Mouse (Mus musculus) heart, embryonic 16.5 days (tissue): ENCODE data around the gene Fam163b. TPM values are rescaled to one million over a fixed set of nuclear protein-coding genes. Genes with fewer than 3 reads are reported as not detected.

Experiments used
- ATAC-seq: fragments of 200-750 bp; cut with Nextera tagmentation; replicated peaks from 2 replicates; pipeline ENCODE4 v1.8.0; 2017; ENCODE audit warnings: moderate number of reproducible peaks; ENCODE audit not compliant: insufficient read depth, low FRiP score; ENCODE audit errors: extremely low read depth
- H3K27ac ChIP-seq: fragments of 300-500 bp; sonication (generic); 2 replicates; pipeline ENCODE4 v1.5.1; 2014; ENCODE audit warnings: mild to moderate bottlenecking, low read length, control low read depth, moderate library complexity
- H3K27me3 ChIP-seq: fragments of 300-500 bp; sonication (generic); 2 replicates; pipeline ENCODE4 v1.6.1; 2014; ENCODE audit warnings: low read length, mixed read lengths; ENCODE audit not compliant: control insufficient read depth, insufficient read depth
- H3K36me3 ChIP-seq: fragments of 300-500 bp; sonication (generic); 2 replicates; pipeline ENCODE4 v1.6.1; 2014; ENCODE audit not compliant: control insufficient read depth, insufficient read depth
- H3K4me1 ChIP-seq: fragments of 300-500 bp; sonication (generic); 2 replicates; pipeline ENCODE4 v1.6.1; 2014; ENCODE audit warnings: low read length, mixed read lengths; ENCODE audit not compliant: control insufficient read depth, insufficient read depth
- H3K4me2 ChIP-seq: fragments of 300-500 bp; sonication (generic); 2 replicates; pipeline ENCODE4 v1.6.1; 2014; ENCODE audit warnings: low read depth, mild to moderate bottlenecking, control low read depth, low read length
- H3K4me3 ChIP-seq: fragments of 300-500 bp; sonication (generic); 2 replicates; pipeline ENCODE4 v1.5.1; 2014; ENCODE audit warnings: mild to moderate bottlenecking, control low read depth, low read length
- H3K9ac ChIP-seq: fragments of 300-500 bp; sonication (generic); 2 replicates; pipeline ENCODE4 v1.6.1; 2014; ENCODE audit warnings: low read length, control low read depth
- H3K9me3 ChIP-seq: fragments of 300-500 bp; sonication (generic); replicated peaks from 2 replicates; pipeline ENCODE4 v1.6.1; 2016; ENCODE audit warnings: low read length; ENCODE audit not compliant: control insufficient read depth
- WGBS: fragments of 180-500 bp; shearing (Covaris S2); extraction: QIAGEN DNeasy Blood & Tissue Kit; methylation state at CpG from one replicate; pipeline ENCODE4 v1.1.7; 2014; 5-methylcytosine and 5-hydroxymethylcytosine counted together
- polyA plus RNA-seq: library from polyadenylated mRNA; unstranded; fragments of >200 nt; fragmentation: Nextera tagmentation; extraction: Ambion mirVana; gene quantifications from 2 replicates; pipeline ENCODE4 v1.2.1, GENCODE M21; 2015

The Fam163b gene
- polyA plus RNA-seq, 1 experiment from 2014 or later, result 0.91 TPM

GRCm38 (mm10) chr2:27144957-27145356 lies 2.7 kb upstream of the Fam163b start:
- Histone ChIP-seq H3K9ac (no peak overlapping the region), H3K4me2 (no peak overlapping the region), H3K4me3 (no peak overlapping the region), H3K4me1 (peaks cover 6% of the 10 kb centered on the region), H3K27ac (no peak overlapping the region), H3K36me3 (no peaks in the 10 kb centered on the region), H3K9me3 (no peaks in the 10 kb centered on the region), H3K27me3 (peaks cover 31% of the 10 kb centered on the region)
- WGBS, result 43% methylated on average over 2 of the region's 2 CpGs
- ATAC-seq, result no peak

- WGBS, result 49% methylated on average over 4 of the region's 4 CpGs
- Histone ChIP-seq H3K9ac (no peak overlapping the region), H3K27ac (no peak overlapping the region), H3K9me3 (no peaks in the 10 kb centered on the region), H3K4me3 (no peak overlapping the region), H3K4me2 (no peak overlapping the region), H3K27me3 (peaks cover 39% of the 10 kb centered on the region), H3K4me1 (no peaks in the 10 kb centered on the region), H3K36me3 (no peaks in the 10 kb centered on the region)
- ATAC-seq, result no peak
Measured at GRCm38 (mm10) chr2:27138356-27138755, 3.9 kb downstream of the Fam163b start.

- no peak overlapping the region for H3K4me3 ChIP-seq
- no peak overlapping the region for H3K9ac ChIP-seq
- H3K27me3 ChIP-seq, result peaks cover 26% of the 10 kb centered on the region
- no peak for ATAC-seq
- 71% methylated on average over 1 of the region's 1 CpGs for WGBS
- no peaks in the 10 kb centered on the region for H3K4me1 ChIP-seq
- no peaks in the 10 kb centered on the region for H3K36me3 ChIP-seq
- H3K27ac ChIP-seq, result no peak overlapping the region
- H3K9me3 ChIP-seq, result no peaks in the 10 kb centered on the region
- H3K4me2 ChIP-seq, result no peak overlapping the region
Measured at GRCm38 (mm10) chr2:27136789-27137188, 5.5 kb downstream of the Fam163b start.

- H3K27ac ChIP-seq, result no peak overlapping the region
- no peaks in the 10 kb centered on the region for H3K4me1 ChIP-seq
- ATAC-seq, result no peak
- H3K4me3 ChIP-seq, result no peak overlapping the region
- no peaks in the 10 kb centered on the region for H3K36me3 ChIP-seq
- H3K9me3 ChIP-seq, result no peaks in the 10 kb centered on the region
- WGBS, result 51% methylated on average over 3 of the region's 3 CpGs
- H3K9ac ChIP-seq, result no peak overlapping the region
- no peak overlapping the region for H3K4me2 ChIP-seq
- H3K27me3 ChIP-seq, result peaks cover 22% of the 10 kb centered on the region
Measured at GRCm38 (mm10) chr2:27136336-27136735, 6.0 kb downstream of the Fam163b start.

GRCm38 (mm10) chr2:27135935-27136334 lies 6.4 kb downstream of the Fam163b start:
- no peak overlapping the region for H3K27ac ChIP-seq
- 72% methylated on average over 5 of the region's 5 CpGs for WGBS

GRCm38 (mm10) chr2:27128990-27129389 lies 13.3 kb downstream of the Fam163b start:
- 60% methylated on average over 3 of the region's 3 CpGs for WGBS
- Histone ChIP-seq H3K4me1 (peaks cover 5% of the 10 kb centered on the region), H3K4me3 (no peak overlapping the region), H3K9ac (no peak overlapping the region), H3K27ac (no peak overlapping the region), H3K36me3 (no peaks in the 10 kb centered on the region), H3K4me2 (no peak overlapping the region), H3K9me3 (peaks cover 3% of the 10 kb centered on the region; the same call in 1 of the 2 replicates), H3K27me3 (peaks cover 4% of the 10 kb centered on the region; the same call in 1 of the 2 replicates)
- no peak for ATAC-seq

More at GRCm38 (mm10) chr2:27135935-27136334, 6.4 kb downstream of the Fam163b start:
- Histone ChIP-seq H3K27me3 (peaks cover 21% of the 10 kb centered on the region), H3K36me3 (no peaks in the 10 kb centered on the region), H3K4me2 (no peak overlapping the region), H3K4me3 (no peak overlapping the region), H3K9me3 (no peaks in the 10 kb centered on the region), H3K9ac (no peak overlapping the region), H3K4me1 (no peaks in the 10 kb centered on the region)
- no peak for ATAC-seq

GRCm38 (mm10) chr2:27126496-27126895 lies 15.8 kb downstream of the Fam163b start:
- ATAC-seq, result no peak
- WGBS, result 66% methylated on average over 4 of the region's 4 CpGs
- no peaks in the 10 kb centered on the region for H3K36me3 ChIP-seq
- peaks cover 3% of the 10 kb centered on the region; the same call in 1 of the 2 replicates for H3K9me3 ChIP-seq
- 0 out of 2 replicates have a peak, but pooled peaks cover 2% of the 10 kb centered on the region for H3K27me3 ChIP-seq
- H3K4me3 ChIP-seq, result no peak overlapping the region
- peaks cover 14% of the 10 kb centered on the region for H3K4me1 ChIP-seq
- H3K9ac ChIP-seq, result no peak overlapping the region
- no peak overlapping the region for H3K27ac ChIP-seq
- H3K4me2 ChIP-seq, result no peak overlapping the region

GRCm38 (mm10) chr2:27125979-27126378 lies 16.3 kb downstream of the Fam163b start:
- Histone ChIP-seq H3K36me3 (no peaks in the 10 kb centered on the region), H3K27me3 (no peaks in the 10 kb centered on the region), H3K4me3 (no peak overlapping the region), H3K4me1 (peaks cover 19% of the 10 kb centered on the region), H3K9ac (no peak overlapping the region), H3K9me3 (peaks cover 3% of the 10 kb centered on the region; the same call in 1 of the 2 replicates), H3K27ac (no peak overlapping the region), H3K4me2 (no peak overlapping the region)
- no peak for ATAC-seq
- 26% methylated on average over 10 of the region's 10 CpGs for WGBS

GRCm38 (mm10) chr2:27123121-27123520 lies 19.2 kb downstream of the Fam163b start:
- H3K9ac ChIP-seq, result no peak overlapping the region
- H3K27me3 ChIP-seq, result no peaks in the 10 kb centered on the region
- H3K4me2 ChIP-seq, result no peak overlapping the region
- no peaks in the 10 kb centered on the region for H3K36me3 ChIP-seq
- no peak overlapping the region for H3K27ac ChIP-seq
- ATAC-seq, result no peak
- 90% methylated on average over 4 of the region's 4 CpGs for WGBS
- H3K9me3 ChIP-seq, result peaks cover 3% of the 10 kb centered on the region; the same call in 1 of the 2 replicates
- peaks cover 47% of the 10 kb centered on the region for H3K4me1 ChIP-seq
- H3K4me3 ChIP-seq, result no peak overlapping the region
